Mouse (Mus musculus) myocyte (in vitro differentiated cells): ENCODE measurements around the gene Acadm. TPM values are rescaled to one million over a fixed set of nuclear protein-coding genes. Genes with fewer than 3 reads are reported as not detected.

Source experiments
- H3K27me3 ChIP-seq: one replicate; pipeline ENCODE4 v1.6.1; 2011; ENCODE audit not compliant: control insufficient read depth, insufficient read depth, insufficient read length
- H3K36me3 ChIP-seq: one replicate; pipeline ENCODE4 v1.6.1; 2011; ENCODE audit not compliant: control insufficient read depth, insufficient read depth
- H3K4me2 ChIP-seq: one replicate; pipeline ENCODE4 v1.6.1; 2011; ENCODE audit warnings: low read depth, control low read depth
- H3K4me3 ChIP-seq: one replicate; pipeline ENCODE4 v1.5.1; 2011; ENCODE audit warnings: mild to moderate bottlenecking, control low read depth, moderate library complexity
- H3K79me2 ChIP-seq: one replicate; pipeline ENCODE4 v1.6.1; 2011; ENCODE audit not compliant: control insufficient read depth, insufficient read depth
- H3ac ChIP-seq: one replicate; pipeline ENCODE4 v1.6.1; 2011; ENCODE audit not compliant: control insufficient read depth, insufficient read length
- CEBPB ChIP-seq: IDR thresholded peaks from 2 replicates; pipeline ENCODE4 v1.6.1; 2011; ENCODE audit warnings: mild to moderate bottlenecking, moderate library complexity; ENCODE audit not compliant: poor library complexity, insufficient read depth, severe bottlenecking
- E2F4 ChIP-seq: IDR thresholded peaks from one replicate; pipeline ENCODE4 v1.6.1; 2011; ENCODE audit warnings: mild to moderate bottlenecking, control low read depth, moderate library complexity; ENCODE audit not compliant: insufficient read depth
- MAX ChIP-seq: IDR thresholded peaks from one replicate; pipeline ENCODE4 v1.6.1; 2011; ENCODE audit warnings: low read depth, mild to moderate bottlenecking, control low read depth
- MYOD1 ChIP-seq, 3 experiments: IDR thresholded peaks; one replicate each; pipeline ENCODE4 v1.6.1; 2011; ENCODE audit warnings: control low read depth in 2 of 3, low read depth in 2 of 3, mild to moderate bottlenecking in 2 of 3, moderate library complexity in 1 of 3; ENCODE audit not compliant: insufficient read length in 2 of 3, control insufficient read depth in 1 of 3
- MYOG ChIP-seq, 3 experiments: IDR thresholded peaks; one replicate each; pipeline ENCODE4 v1.6.1; 2011; ENCODE audit warnings: control low read depth in 2 of 3, low read depth in 2 of 3, mild to moderate bottlenecking in 2 of 3; ENCODE audit not compliant: insufficient read length in 2 of 3, control insufficient read depth in 1 of 3, insufficient read depth in 1 of 3
- POLR2A ChIP-seq: IDR thresholded peaks from one replicate; pipeline ENCODE4 v1.6.1; 2011; ENCODE audit warnings: low read depth, mild to moderate bottlenecking, control low read depth, moderate library complexity; ENCODE audit not compliant: insufficient read length
- POLR2AphosphoS2 ChIP-seq: IDR thresholded peaks from one replicate; pipeline ENCODE4 v1.6.1; 2011; ENCODE audit warnings: low read depth, control low read depth; ENCODE audit not compliant: insufficient read length
- REST ChIP-seq: IDR thresholded peaks from one replicate; pipeline ENCODE4 v1.6.1; 2011; ENCODE audit warnings: mild to moderate bottlenecking, control low read depth, moderate library complexity; ENCODE audit not compliant: insufficient read depth, insufficient read length
- SRF ChIP-seq: IDR thresholded peaks from one replicate; pipeline ENCODE4 v1.6.1; 2011; ENCODE audit warnings: low read depth; ENCODE audit not compliant: control insufficient read depth, insufficient read length
- TCF12 ChIP-seq: IDR thresholded peaks from one replicate; pipeline ENCODE4 v1.6.1; 2011; ENCODE audit warnings: mild to moderate bottlenecking, control low read depth; ENCODE audit not compliant: poor library complexity, insufficient read depth, severe bottlenecking
- TCF3 ChIP-seq: IDR thresholded peaks from one replicate; pipeline ENCODE4 v1.6.1; 2011; ENCODE audit warnings: low read depth, control low read depth; ENCODE audit not compliant: insufficient read length
- USF1 ChIP-seq: IDR thresholded peaks from one replicate; pipeline ENCODE4 v1.6.1; 2011; ENCODE audit warnings: low read depth, mild to moderate bottlenecking, control low read depth, moderate library complexity
- polyA plus RNA-seq: library from polyadenylated mRNA; unstranded; fragments of >200 nt; fragmentation: generic; extraction: Trizol; gene quantifications from one replicate; pipeline ENCODE4 v1.2.1, GENCODE M21; 2012; ENCODE audit warnings: missing spikeins

Gene Acadm
- polyA plus RNA-seq, 1 experiment = 36.8 TPM

DNA sequence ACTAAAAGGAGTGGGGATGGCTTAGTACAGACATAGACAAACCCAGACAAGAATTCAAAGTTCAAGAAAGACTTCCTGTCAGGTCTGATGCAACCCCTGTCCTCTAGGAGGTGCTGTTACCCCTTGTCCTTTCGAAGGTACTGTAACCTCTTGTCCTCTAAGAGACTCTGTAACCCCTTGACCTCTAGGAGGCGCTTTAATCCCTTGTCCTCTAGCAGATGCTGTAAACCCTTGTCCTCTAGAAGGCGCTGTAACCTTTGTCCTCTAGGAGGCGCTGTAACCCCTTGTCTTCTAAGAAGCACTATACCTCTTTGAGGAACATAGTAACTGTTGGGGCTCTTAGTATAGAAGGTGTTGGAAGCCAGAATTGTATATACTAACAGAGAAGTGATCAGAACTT is 24.1 kb upstream of the Acadm start:
- TF ChIP-seq REST = no peak
- no peak for TF ChIP-seq TCF12
- TF ChIP-seq POLR2A = no peak
- TF ChIP-seq CEBPB = no peak
- TF ChIP-seq E2F4 = no peak
- TF ChIP-seq USF1 = no peak
- no peak for TF ChIP-seq TCF3
- no peak for TF ChIP-seq MAX
- no peak for TF ChIP-seq MYOD1 (IDR thresholded peaks at IDR 0.05; ENCODE audit: control insufficient read depth in 1 of 3, insufficient read length in 2 of 3, low read depth in 2 of 3)
- TF ChIP-seq SRF = no peak
- no peak for TF ChIP-seq MYOG (IDR thresholded peaks at IDR 0.05; ENCODE audit: control insufficient read depth in 1 of 3, insufficient read depth in 1 of 3, insufficient read length in 2 of 3, low read depth in 2 of 3)
- TF ChIP-seq POLR2AphosphoS2 = no peak
- Histone ChIP-seq H3K36me3 (no peaks in the 10 kb centered on the region), H3K27me3 (peaks cover 8% of the 10 kb centered on the region), H3K79me2 (no peaks in the 10 kb centered on the region), H3K4me2 (no peak overlapping the region), H3K4me3 (no peak overlapping the region), H3ac (no peak overlapping the region)

DNA sequence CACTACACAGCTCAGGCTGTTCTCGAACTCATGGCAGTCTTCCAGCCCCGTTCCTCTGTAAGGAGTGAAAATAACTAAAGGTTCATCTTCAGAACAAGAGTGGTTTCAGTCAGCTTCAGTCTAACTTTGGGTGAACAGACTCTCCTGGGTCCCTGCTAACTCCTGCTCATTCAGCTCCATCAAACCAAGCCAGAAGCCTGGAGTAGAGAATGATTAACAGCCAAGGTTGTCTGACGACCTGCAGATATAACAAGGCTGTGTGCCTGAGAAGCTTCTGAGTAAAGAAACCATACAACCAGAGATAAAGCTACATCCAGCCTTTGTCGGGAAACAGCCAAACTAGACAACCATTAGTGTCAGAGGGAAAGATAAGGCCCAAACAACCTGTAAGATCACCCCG is 23.0 kb upstream of the Acadm start:
- Histone ChIP-seq H3K27me3 (no peaks in the 10 kb centered on the region), H3K4me2 (no peak overlapping the region), H3ac (no peak overlapping the region), H3K36me3 (no peaks in the 10 kb centered on the region), H3K4me3 (no peak overlapping the region), H3K79me2 (no peaks in the 10 kb centered on the region)
- no peak for TF ChIP-seq MYOD1 (IDR thresholded peaks at IDR 0.05; ENCODE audit: control insufficient read depth in 1 of 3, insufficient read length in 2 of 3, low read depth in 2 of 3)
- TF ChIP-seq CEBPB = no peak
- no peak for TF ChIP-seq SRF
- no peak for TF ChIP-seq USF1
- no peak for TF ChIP-seq POLR2A
- TF ChIP-seq MAX = no peak
- no peak for TF ChIP-seq E2F4
- no peak for TF ChIP-seq TCF3
- TF ChIP-seq MYOG (IDR thresholded peaks at IDR 0.05; ENCODE audit: control insufficient read depth in 1 of 3, insufficient read depth in 1 of 3, insufficient read length in 2 of 3, low read depth in 2 of 3) = no peak
- no peak for TF ChIP-seq TCF12
- no peak for TF ChIP-seq REST
- TF ChIP-seq POLR2AphosphoS2 = no peak

DNA sequence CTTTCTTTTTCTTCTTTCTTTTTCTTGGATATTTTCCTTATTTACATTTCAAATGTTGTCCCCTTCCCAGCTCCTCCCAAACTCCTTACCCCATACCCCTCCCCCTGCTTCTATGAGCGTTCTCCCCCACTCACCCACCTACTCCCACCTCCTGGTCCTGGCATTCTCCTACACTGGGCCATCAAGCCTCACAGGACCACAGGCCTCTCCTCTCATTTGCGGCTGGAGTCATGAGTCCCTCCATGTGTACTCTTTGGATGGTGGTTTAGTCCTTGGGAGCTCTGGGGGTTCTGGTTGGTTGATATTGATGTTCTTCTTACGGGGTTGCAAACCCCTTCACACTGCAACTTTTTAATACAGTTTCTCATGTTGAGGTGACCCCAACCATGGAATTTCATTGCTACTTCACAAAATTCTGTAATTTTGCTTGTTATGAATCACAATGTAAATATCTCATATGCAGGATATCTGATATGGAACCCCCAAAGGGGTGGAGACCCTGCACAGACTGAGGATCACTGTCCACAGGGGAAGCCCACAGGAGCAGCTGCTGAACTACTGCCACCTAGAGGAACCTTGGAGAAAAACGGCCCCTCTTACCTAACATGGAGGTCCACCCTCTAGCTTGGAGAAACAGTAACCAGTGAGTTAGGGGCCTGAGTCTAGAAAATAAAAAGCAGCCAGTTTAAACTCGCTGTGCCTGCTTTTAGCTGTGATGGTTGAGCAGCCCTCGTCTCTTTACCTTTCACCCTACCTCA is 17.4 kb upstream of the Acadm start:
- Histone ChIP-seq H3ac (no peak overlapping the region), H3K27me3 (no peaks in the 10 kb centered on the region), H3K79me2 (no peaks in the 10 kb centered on the region), H3K4me3 (no peak overlapping the region), H3K4me2 (no peak overlapping the region), H3K36me3 (no peaks in the 10 kb centered on the region)
- TF ChIP-seq REST (no peak), POLR2AphosphoS2 (no peak), MAX (no peak), MYOG (IDR thresholded peaks at IDR 0.05; ENCODE audit: control insufficient read depth in 1 of 3, insufficient read depth in 1 of 3, insufficient read length in 2 of 3, low read depth in 2 of 3) (no peak), MYOD1 (IDR thresholded peaks at IDR 0.05; ENCODE audit: control insufficient read depth in 1 of 3, insufficient read length in 2 of 3, low read depth in 2 of 3) (no peak), TCF3 (no peak), CEBPB (no peak), TCF12 (no peak), SRF (no peak), POLR2A (no peak), E2F4 (no peak), USF1 (no peak)

DNA sequence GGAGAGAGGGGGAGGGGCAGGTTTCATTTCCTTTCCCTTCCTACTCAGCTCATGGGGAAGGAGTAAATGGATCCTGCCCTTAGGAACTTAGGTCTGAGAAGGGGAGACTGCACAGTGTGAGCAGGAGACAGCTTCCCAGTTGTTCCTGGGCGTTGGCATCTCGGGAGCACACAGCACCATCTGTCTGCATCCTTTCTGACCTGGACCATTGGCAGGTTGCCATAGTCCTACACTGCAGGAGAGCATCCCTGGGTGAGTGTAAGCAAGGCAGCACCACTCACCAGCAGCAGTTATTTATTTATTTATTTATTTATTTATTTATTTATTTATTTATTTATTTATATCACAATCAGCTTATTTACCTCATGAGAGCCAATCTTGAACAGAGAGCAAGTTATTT is 16.5 kb upstream of the Acadm start:
- H3K27me3 ChIP-seq = no peaks in the 10 kb centered on the region
- no peaks in the 10 kb centered on the region for H3K79me2 ChIP-seq
- no peak overlapping the region for H3ac ChIP-seq
- H3K36me3 ChIP-seq = no peaks in the 10 kb centered on the region
- H3K4me2 ChIP-seq = no peak overlapping the region
- no peak for TF ChIP-seq MAX
- no peak for TF ChIP-seq POLR2AphosphoS2
- TF ChIP-seq TCF3 = no peak
- no peak for TF ChIP-seq USF1
- H3K4me3 ChIP-seq = no peak overlapping the region
